Mouse (Mus musculus): Measurements from ENCODE around the gene Il12rb1. TPM values are rescaled to one million over a fixed set of nuclear protein-coding genes. Genes with fewer than 3 reads are reported as not detected.

The Il12rb1 gene
- 0.98 and 3.1 TPM in 2 replicates for total RNA-seq (2017)

GRCm38 (mm10) chr8:70808239-70808638 lies at the start of gene Il12rb1:
TSS of gene Il12rb1 (plus strand) at chr8:70808449.
- no peak for ATAC-seq (ENCODE audit: extremely low read depth, insufficient number of reproducible peaks, low FRiP score, poor library complexity, severe bottlenecking)

GRCm38 (mm10) chr8:70758616-70759561 lies 49.4 kb upstream of the Il12rb1 start:
- ATAC-seq (ENCODE audit: extremely low read depth, insufficient number of reproducible peaks, low FRiP score, poor library complexity, severe bottlenecking) = no peak

GRCm38 (mm10) chr8:70760350-70760749 lies 47.9 kb upstream of the Il12rb1 start:
- no peak for ATAC-seq (ENCODE audit: extremely low read depth, insufficient number of reproducible peaks, low FRiP score, poor library complexity, severe bottlenecking)

GRCm38 (mm10) chr8:70760775-70761406 lies 47.4 kb upstream of the Il12rb1 start, which contains the start of gene Mpv17l2:
TSS of gene Mpv17l2 (minus strand) at chr8:70760946.
- peak; percentile 87 for ATAC-seq (ENCODE audit: extremely low read depth, insufficient number of reproducible peaks, low FRiP score, poor library complexity, severe bottlenecking)

- no peak for ATAC-seq (ENCODE audit: extremely low read depth, insufficient number of reproducible peaks, low FRiP score, poor library complexity, severe bottlenecking)
Measured at GRCm38 (mm10) chr8:70762118-70762517, 46.1 kb upstream of the Il12rb1 start.

- ATAC-seq (ENCODE audit: extremely low read depth, insufficient number of reproducible peaks, low FRiP score, poor library complexity, severe bottlenecking) = no peak
Measured at GRCm38 (mm10) chr8:70763354-70763753, 44.9 kb upstream of the Il12rb1 start.

- no peak for ATAC-seq (ENCODE audit: extremely low read depth, insufficient number of reproducible peaks, low FRiP score, poor library complexity, severe bottlenecking)
Measured at GRCm38 (mm10) chr8:70764026-70764425, 44.2 kb upstream of the Il12rb1 start.

- ATAC-seq (ENCODE audit: extremely low read depth, insufficient number of reproducible peaks, low FRiP score, poor library complexity, severe bottlenecking) = no peak
Measured at GRCm38 (mm10) chr8:70764676-70765075, 43.6 kb upstream of the Il12rb1 start.

GRCm38 (mm10) chr8:70765329-70765728 lies 42.9 kb upstream of the Il12rb1 start:
- no peak for ATAC-seq (ENCODE audit: extremely low read depth, insufficient number of reproducible peaks, low FRiP score, poor library complexity, severe bottlenecking)

GRCm38 (mm10) chr8:70765838-70766570 lies 42.2 kb upstream of the Il12rb1 start:
- ATAC-seq (ENCODE audit: extremely low read depth, insufficient number of reproducible peaks, low FRiP score, poor library complexity, severe bottlenecking) = peak; percentile 24; the same call in 1 of the 2 replicates

GRCm38 (mm10) chr8:70766571-70767440 lies 41.4 kb upstream of the Il12rb1 start:
- no peak for ATAC-seq (ENCODE audit: extremely low read depth, insufficient number of reproducible peaks, low FRiP score, poor library complexity, severe bottlenecking)

GRCm38 (mm10) chr8:70767503-70767902 lies 40.7 kb upstream of the Il12rb1 start:
- ATAC-seq (ENCODE audit: extremely low read depth, insufficient number of reproducible peaks, low FRiP score, poor library complexity, severe bottlenecking) = no peak

GRCm38 (mm10) chr8:70768231-70768776 lies 39.9 kb upstream of the Il12rb1 start:
- ATAC-seq (ENCODE audit: extremely low read depth, insufficient number of reproducible peaks, low FRiP score, poor library complexity, severe bottlenecking) = peak; percentile 11

- ATAC-seq (ENCODE audit: extremely low read depth, insufficient number of reproducible peaks, low FRiP score, poor library complexity, severe bottlenecking) = no peak
Measured at GRCm38 (mm10) chr8:70768956-70769355, 39.3 kb upstream of the Il12rb1 start.

GRCm38 (mm10) chr8:70769359-70769758 lies 38.9 kb upstream of the Il12rb1 start:
- ATAC-seq (ENCODE audit: extremely low read depth, insufficient number of reproducible peaks, low FRiP score, poor library complexity, severe bottlenecking) = peak; percentile 73

GRCm38 (mm10) chr8:70769858-70770257 lies 38.4 kb upstream of the Il12rb1 start:
- no peak for ATAC-seq (ENCODE audit: extremely low read depth, insufficient number of reproducible peaks, low FRiP score, poor library complexity, severe bottlenecking)

GRCm38 (mm10) chr8:70770748-70771147 lies 37.5 kb upstream of the Il12rb1 start:
- no peak for ATAC-seq (ENCODE audit: extremely low read depth, insufficient number of reproducible peaks, low FRiP score, poor library complexity, severe bottlenecking)

GRCm38 (mm10) chr8:70771217-70771616 lies 37.0 kb upstream of the Il12rb1 start:
- no peak for ATAC-seq (ENCODE audit: extremely low read depth, insufficient number of reproducible peaks, low FRiP score, poor library complexity, severe bottlenecking)

Measured in neutrophil, adult 5-6 weeks (primary cell).